Mouse (Mus musculus): ENCODE measurements around the gene Map1b. TPM values are rescaled to one million over a fixed set of nuclear protein-coding genes. Genes with fewer than 3 reads are reported as not detected.

The Map1b gene
- polyA plus RNA-seq, 1 experiment from 2014 or later = 116 TPM

- 56% methylated on average over 7 of the region's 7 CpGs for WGBS
- no peak overlapping the region for H3K4me2 ChIP-seq (replicated peaks)
- no peak for ATAC-seq
- no peaks in the 10 kb centered on the region for H3K27me3 ChIP-seq (replicated peaks)
- no peaks in the 10 kb centered on the region for H3K9me3 ChIP-seq
- peaks cover 4% of the 10 kb centered on the region; the same call in 1 of the 2 replicates for H3K4me1 ChIP-seq (replicated peaks)
- H3K9ac ChIP-seq = no peak overlapping the region
- no peak overlapping the region for H3K27ac ChIP-seq
- no peaks in the 10 kb centered on the region for H3K36me3 ChIP-seq
- H3K4me3 ChIP-seq (replicated peaks) = no peak overlapping the region
Observed at GRCm38 (mm10) chr13:99501393-99501792, 14.9 kb downstream of the Map1b start.

- H3K27ac ChIP-seq = no peak overlapping the region
- peaks cover 4% of the 10 kb centered on the region; the same call in 1 of the 2 replicates for H3K4me1 ChIP-seq (replicated peaks)
Observed at GRCm38 (mm10) chr13:99500609-99501008, 15.7 kb downstream of the Map1b start.

GRCm38 (mm10) chr13:99499764-99500163, 16.6 kb downstream of the Map1b start:
- Histone ChIP-seq H3K4me3 (replicated peaks) (no peak overlapping the region), H3K27me3 (replicated peaks) (no peaks in the 10 kb centered on the region), H3K9me3 (no peaks in the 10 kb centered on the region), H3K4me2 (replicated peaks) (no peak overlapping the region), H3K4me1 (replicated peaks) (peaks cover 4% of the 10 kb centered on the region; the same call in 1 of the 2 replicates), H3K36me3 (no peaks in the 10 kb centered on the region), H3K9ac (no peak overlapping the region), H3K27ac (no peak overlapping the region)
- WGBS = 86% methylated on average over 9 of the region's 9 CpGs
- ATAC-seq = no peak

More at GRCm38 (mm10) chr13:99500609-99501008, 15.7 kb downstream of the Map1b start:
- Histone ChIP-seq H3K9me3 (no peaks in the 10 kb centered on the region), H3K4me2 (replicated peaks) (no peak overlapping the region), H3K4me3 (replicated peaks) (no peak overlapping the region), H3K36me3 (no peaks in the 10 kb centered on the region), H3K9ac (no peak overlapping the region), H3K27me3 (replicated peaks) (no peaks in the 10 kb centered on the region)
- no peak for ATAC-seq
- 60% methylated on average over 3 of the region's 3 CpGs for WGBS

- no peak overlapping the region for H3K4me2 ChIP-seq (replicated peaks)
- no peaks in the 10 kb centered on the region for H3K36me3 ChIP-seq
- H3K27ac ChIP-seq = no peak overlapping the region
- H3K4me1 ChIP-seq (replicated peaks) = no peaks in the 10 kb centered on the region
- no peak overlapping the region for H3K4me3 ChIP-seq (replicated peaks)
- no peak overlapping the region for H3K9ac ChIP-seq
- WGBS = 86% methylated on average over 7 of the region's 7 CpGs
- no peaks in the 10 kb centered on the region for H3K27me3 ChIP-seq (replicated peaks)
- H3K9me3 ChIP-seq = no peaks in the 10 kb centered on the region
- no peak for ATAC-seq
Observed at GRCm38 (mm10) chr13:99496106-99496505, 20.2 kb downstream of the Map1b start.

- H3K4me1 ChIP-seq (replicated peaks) = no peaks in the 10 kb centered on the region
- no peak overlapping the region for H3K4me3 ChIP-seq (replicated peaks)
- no peak for ATAC-seq
- no peak overlapping the region for H3K27ac ChIP-seq
- H3K4me2 ChIP-seq (replicated peaks) = no peak overlapping the region
- H3K27me3 ChIP-seq (replicated peaks) = no peaks in the 10 kb centered on the region
- H3K9ac ChIP-seq = no peak overlapping the region
- no peaks in the 10 kb centered on the region for H3K36me3 ChIP-seq
- no peaks in the 10 kb centered on the region for H3K9me3 ChIP-seq
- WGBS = 90% methylated on average over 10 of the region's 10 CpGs
Observed at GRCm38 (mm10) chr13:99494416-99494815, 21.9 kb downstream of the Map1b start.

- Histone ChIP-seq H3K4me2 (replicated peaks) (no peak overlapping the region), H3K27ac (no peak overlapping the region), H3K27me3 (replicated peaks) (no peaks in the 10 kb centered on the region), H3K9ac (no peak overlapping the region), H3K4me1 (replicated peaks) (no peaks in the 10 kb centered on the region), H3K4me3 (replicated peaks) (no peak overlapping the region), H3K36me3 (no peaks in the 10 kb centered on the region), H3K9me3 (no peaks in the 10 kb centered on the region)
- no peak for ATAC-seq
- WGBS = 88% methylated on average over 5 of the region's 5 CpGs
Observed at GRCm38 (mm10) chr13:99493304-99493904, 22.9 kb downstream of the Map1b start.

- no peak overlapping the region for H3K9ac ChIP-seq
- H3K27me3 ChIP-seq (replicated peaks) = no peaks in the 10 kb centered on the region
- no peak overlapping the region for H3K27ac ChIP-seq
- H3K4me3 ChIP-seq (replicated peaks) = no peak overlapping the region
- no peaks in the 10 kb centered on the region for H3K9me3 ChIP-seq
- no peak overlapping the region for H3K4me2 ChIP-seq (replicated peaks)
- no peaks in the 10 kb centered on the region for H3K36me3 ChIP-seq
- no peaks in the 10 kb centered on the region for H3K4me1 ChIP-seq (replicated peaks)
- 62% methylated on average over 7 of the region's 7 CpGs for WGBS
- no peak for ATAC-seq
Observed at GRCm38 (mm10) chr13:99492619-99493303, 23.6 kb downstream of the Map1b start.

- Histone ChIP-seq H3K9ac (no peak overlapping the region), H3K27ac (no peak overlapping the region), H3K4me1 (replicated peaks) (no peaks in the 10 kb centered on the region), H3K9me3 (no peaks in the 10 kb centered on the region), H3K4me2 (replicated peaks) (no peak overlapping the region), H3K36me3 (no peaks in the 10 kb centered on the region), H3K27me3 (replicated peaks) (no peaks in the 10 kb centered on the region), H3K4me3 (replicated peaks) (no peak overlapping the region)
- no peak for ATAC-seq
- WGBS = 95% methylated on average over 4 of the region's 4 CpGs
Observed at GRCm38 (mm10) chr13:99489998-99490397, 26.3 kb downstream of the Map1b start.

GRCm38 (mm10) chr13:99489175-99489574, 27.2 kb downstream of the Map1b start:
- H3K9ac ChIP-seq = no peak overlapping the region
- no peak overlapping the region for H3K27ac ChIP-seq
- WGBS = 87% methylated on average over 5 of the region's 5 CpGs
- no peaks in the 10 kb centered on the region for H3K27me3 ChIP-seq (replicated peaks)
- no peak for ATAC-seq
- no peaks in the 10 kb centered on the region for H3K36me3 ChIP-seq
- no peaks in the 10 kb centered on the region for H3K9me3 ChIP-seq
- H3K4me1 ChIP-seq (replicated peaks) = no peaks in the 10 kb centered on the region
- H3K4me2 ChIP-seq (replicated peaks) = no peak overlapping the region
- H3K4me3 ChIP-seq (replicated peaks) = no peak overlapping the region

- H3K27ac ChIP-seq = no peak overlapping the region
Observed at GRCm38 (mm10) chr13:99485861-99486260, 30.5 kb downstream of the Map1b start.

GRCm38 (mm10) chr13:99485331-99485733, 31.0 kb downstream of the Map1b start:
- WGBS = 65% methylated on average over 7 of the region's 7 CpGs
- Histone ChIP-seq H3K27ac (no peak overlapping the region), H3K27me3 (replicated peaks) (no peaks in the 10 kb centered on the region), H3K9me3 (no peaks in the 10 kb centered on the region), H3K36me3 (no peaks in the 10 kb centered on the region), H3K9ac (no peak overlapping the region), H3K4me1 (replicated peaks) (no peaks in the 10 kb centered on the region), H3K4me3 (replicated peaks) (no peak overlapping the region), H3K4me2 (replicated peaks) (no peak overlapping the region)
- no peak for ATAC-seq

More at GRCm38 (mm10) chr13:99485861-99486260, 30.5 kb downstream of the Map1b start:
- Histone ChIP-seq H3K36me3 (no peaks in the 10 kb centered on the region), H3K27me3 (replicated peaks) (no peaks in the 10 kb centered on the region), H3K4me3 (replicated peaks) (no peak overlapping the region), H3K4me1 (replicated peaks) (no peaks in the 10 kb centered on the region), H3K9me3 (no peaks in the 10 kb centered on the region), H3K9ac (no peak overlapping the region), H3K4me2 (replicated peaks) (no peak overlapping the region)
- no peak for ATAC-seq
- 94% methylated on average over 9 of the region's 9 CpGs for WGBS

GRCm38 (mm10) chr13:99484905-99485304, 31.4 kb downstream of the Map1b start:
- H3K9me3 ChIP-seq = no peaks in the 10 kb centered on the region
- H3K27me3 ChIP-seq (replicated peaks) = no peaks in the 10 kb centered on the region
- H3K4me2 ChIP-seq (replicated peaks) = no peak overlapping the region
- no peaks in the 10 kb centered on the region for H3K36me3 ChIP-seq
- WGBS = 69% methylated on average over 10 of the region's 10 CpGs
- no peak overlapping the region for H3K27ac ChIP-seq
- H3K9ac ChIP-seq = no peak overlapping the region
- H3K4me1 ChIP-seq (replicated peaks) = no peaks in the 10 kb centered on the region
- no peak for ATAC-seq
- no peak overlapping the region for H3K4me3 ChIP-seq (replicated peaks)

GRCm38 (mm10) chr13:99483433-99483832, 32.9 kb downstream of the Map1b start:
- no peak overlapping the region for H3K9ac ChIP-seq
- no peak overlapping the region for H3K27ac ChIP-seq
- no peaks in the 10 kb centered on the region for H3K36me3 ChIP-seq
- H3K4me3 ChIP-seq (replicated peaks) = no peak overlapping the region
- no peak for ATAC-seq
- H3K4me2 ChIP-seq (replicated peaks) = no peak overlapping the region
- H3K27me3 ChIP-seq (replicated peaks) = no peaks in the 10 kb centered on the region
- H3K4me1 ChIP-seq (replicated peaks) = no peaks in the 10 kb centered on the region
- no peaks in the 10 kb centered on the region for H3K9me3 ChIP-seq

All from intestine, embryonic 15.5 days (tissue).